Mouse (Mus musculus) thymus, postnatal 36 days (tissue): ENCODE measurements at regions not wholly inside any gene's neighbourhood (a gene's known extent, or its start where the extent isn't known, plus 50 kb on each side); places are given as distances from the start of the nearest gene placed in this dataset.

Source experiments
- DNase-seq, 2 experiments: peaks; one replicate each; pipeline ENCODE4 v3.0.0; 2022; ENCODE audit warnings: mixed read lengths in 2 of 2

GRCm38 (mm10) chr1:60823006-60823665 lies 63.7 kb upstream of the Ctla4 start:
- peak; percentile 86 to 88 for DNase-seq

GRCm38 (mm10) chr1:60824218-60825125 lies 62.3 kb upstream of the Ctla4 start:
- no peak for DNase-seq

- DNase-seq, result no peak
These were observed 61.3 kb upstream of the Ctla4 start for GRCm38 (mm10) chr1:60825256-60826186.

GRCm38 (mm10) chr1:60826981-60827380 lies 59.8 kb upstream of the Ctla4 start:
- no peak for DNase-seq

GRCm38 (mm10) chr1:60828152-60828551 lies 58.6 kb upstream of the Ctla4 start:
- DNase-seq, result no peak

- DNase-seq, result no peak
These were observed 57.0 kb upstream of the Ctla4 start for GRCm38 (mm10) chr1:60829849-60830248.

GRCm38 (mm10) chr1:60833668-60834067 lies 53.1 kb upstream of the Ctla4 start:
- DNase-seq, result no peak
